9 mouse cellular contexts compared by ENCODE assay signal in the genomic region with DNA sequence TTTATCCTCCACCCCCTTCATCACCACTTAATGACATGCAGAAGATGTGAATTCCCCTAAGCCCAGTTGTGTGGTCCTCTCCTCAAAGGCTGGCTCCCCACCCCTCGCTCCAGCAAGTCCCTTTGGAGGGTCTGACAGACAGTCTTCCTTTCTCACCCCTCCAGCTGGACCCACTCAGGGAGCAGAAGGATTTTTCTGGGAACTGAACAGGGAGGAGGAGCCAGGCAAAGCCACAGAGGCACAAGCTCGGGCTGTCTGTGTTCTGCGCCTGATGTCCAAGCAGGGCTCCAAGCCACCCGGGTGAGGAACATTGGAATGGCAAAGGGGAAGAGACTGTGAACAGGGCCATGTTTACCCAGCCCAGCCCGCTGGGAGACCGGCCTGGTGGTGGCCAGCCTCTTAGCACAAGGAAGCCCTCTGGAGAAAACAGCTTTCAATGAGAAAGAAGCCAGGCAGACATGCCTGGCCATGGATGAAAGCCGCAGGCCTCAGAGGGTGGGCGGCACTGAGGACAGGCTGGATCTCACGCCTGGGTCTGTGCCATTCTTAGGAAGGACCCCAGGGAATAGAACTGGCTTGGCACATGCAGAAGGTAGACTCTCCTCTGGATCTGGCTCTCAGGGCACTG.
DNase-seq lines count a peak whose midpoint lies in the region; ATAC-seq lines count a peak whose summit lies in the region.
"Had no signal": no experiment of that assay in that cellular context is flagged by ENCODE, and none has a peak within 500 bp of the region (broad histone marks: within the 10 kb centered on the region; RNA-seq: fewer than 3 reads in every experiment).

No protein-coding gene starts in this region.

- peaks cover 28% of the 10 kb centered on the region for H3K4me1 ChIP-seq in forebrain, embryonic 13.5 days
- H3K4me1 ChIP-seq in hindbrain, embryonic 16.5 days (ENCODE audit: control insufficient read depth, insufficient read depth, low read depth, low read length) = peaks cover 20% of the 10 kb centered on the region
- peaks cover 25% of the 10 kb centered on the region for H3K4me1 ChIP-seq in midbrain, embryonic 14.5 days (ENCODE audit: control insufficient read depth, insufficient read depth, low read length)

- H3K36me3 ChIP-seq in forebrain, embryonic 13.5 days (ENCODE audit: poor library complexity, severe bottlenecking) = no peaks in the 10 kb centered on the region
- H3K36me3 ChIP-seq in hindbrain, embryonic 16.5 days (ENCODE audit: control insufficient read depth, insufficient read depth, low read length) = no peaks in the 10 kb centered on the region
- H3K36me3 ChIP-seq in midbrain, embryonic 14.5 days (ENCODE audit: control insufficient read depth, insufficient read depth, low read length) = no peaks in the 10 kb centered on the region

- DNase-seq in left cerebral cortex, postnatal 10 days (ENCODE audit: extremely low spot score in 1 of 2, low spot score in 2 of 2) = peak; percentile 23 to 40
- no peak for DNase-seq in left cerebral cortex, postnatal 14 days (ENCODE audit: low spot score in 2 of 2)
- DNase-seq in midbrain, embryonic 14.5 days = peak; percentile 38
- DNase-seq in thymus, postnatal 14 days = no peak
- no peak for DNase-seq in adipocyte (ENCODE audit: low spot score)
- no peak for DNase-seq in cerebellum, adult 8-10 months

- ATAC-seq in forebrain, embryonic 13.5 days = peak; percentile 57
- peak; percentile 80 for ATAC-seq in hindbrain, embryonic 16.5 days
- peak; percentile 40; the same call in 1 of the 2 replicates for ATAC-seq in midbrain, embryonic 14.5 days (ENCODE audit: low FRiP score, low TSS enrichment)

- WGBS in forebrain, embryonic 13.5 days = 36% methylated on average over 9 of the region's 9 CpGs
- WGBS in hindbrain, embryonic 16.5 days = 25% methylated on average over 9 of the region's 9 CpGs
- 7% methylated on average over 9 of the region's 9 CpGs for WGBS in midbrain, embryonic 14.5 days

- H3K9ac ChIP-seq in forebrain, embryonic 13.5 days = no peak overlapping the region; the same call in 1 of the 2 replicates
- H3K9ac ChIP-seq in hindbrain, embryonic 16.5 days (ENCODE audit: low read depth, low read length) = no peak overlapping the region
- H3K9ac ChIP-seq in midbrain, embryonic 14.5 days (replicated peaks; ENCODE audit: low read length) = no peak overlapping the region

- intact Hi-C loops in left cerebral cortex, postnatal 10 days (cut with DNase I) = no loop called here
- intact Hi-C loops in left cerebral cortex, postnatal 14 days (cut with DNase I) = no loop called here

- peak overlapping the region; percentile 25; the same call in 1 of the 2 replicates for H3K27ac ChIP-seq in forebrain, embryonic 13.5 days
- peak overlapping the region; percentile 42 for H3K27ac ChIP-seq in hindbrain, embryonic 16.5 days (ENCODE audit: low read depth, low read length)
- H3K27ac ChIP-seq in midbrain, embryonic 14.5 days (replicated peaks; ENCODE audit: low read depth, low read length) = peak overlapping the region; percentile 49

- no peaks in the 10 kb centered on the region for H3K9me3 ChIP-seq in forebrain, embryonic 13.5 days (replicated peaks)
- H3K9me3 ChIP-seq in hindbrain, embryonic 16.5 days (ENCODE audit: control insufficient read depth, low read length) = no peaks in the 10 kb centered on the region
- no peaks in the 10 kb centered on the region for H3K9me3 ChIP-seq in midbrain, embryonic 14.5 days (ENCODE audit: control insufficient read depth, low read length)

- no peak overlapping the region for H3K4me3 ChIP-seq in forebrain, embryonic 13.5 days
- no peak overlapping the region for H3K4me3 ChIP-seq in hindbrain, embryonic 16.5 days (ENCODE audit: low read length)
- H3K4me3 ChIP-seq in midbrain, embryonic 14.5 days (replicated peaks; ENCODE audit: low read depth, low read length) = no peak overlapping the region
- H3K4me3 ChIP-seq: erythroblast, embryonic 14.5 days had no signal

- H3K27me3 ChIP-seq in forebrain, embryonic 13.5 days = no peaks in the 10 kb centered on the region
- no peaks in the 10 kb centered on the region for H3K27me3 ChIP-seq in hindbrain, embryonic 16.5 days (replicated peaks; ENCODE audit: control insufficient read depth, insufficient read depth, low read length)
- no peaks in the 10 kb centered on the region for H3K27me3 ChIP-seq in midbrain, embryonic 14.5 days (ENCODE audit: control insufficient read depth, insufficient read depth, low read length)

- no peak overlapping the region for H3K4me2 ChIP-seq in forebrain, embryonic 13.5 days
- no peak overlapping the region for H3K4me2 ChIP-seq in hindbrain, embryonic 16.5 days (ENCODE audit: low read length)
- H3K4me2 ChIP-seq in midbrain, embryonic 14.5 days (ENCODE audit: low read length) = peak overlapping the region; percentile 7; the same call in 1 of the 2 replicates

Comparison
In these comparisons a context has a peak if more than half of its experiments do, and no peak if none do; other contexts are left out.
1. DNase-seq: peak in left cerebral cortex, postnatal 10 days (2 of 2) and midbrain, embryonic 14.5 days (single experiment); none in left cerebral cortex, postnatal 14 days (0 of 2), thymus, postnatal 14 days (single experiment), adipocyte (single experiment) and cerebellum, adult 8-10 months (single experiment).
2. Peak in every context shown above with its lines, with median percentiles within 50 percentile points of each other: ATAC-seq and H3K27ac ChIP-seq.